Mouse (Mus musculus) midbrain, embryonic 11.5 days (tissue): ENCODE measurements at regions not wholly inside any gene's neighbourhood (a gene's known extent, or its start where the extent isn't known, plus 50 kb on each side); places are given as distances from the start of the nearest gene placed in this dataset.

Source experiments
- ATAC-seq: fragments of 200-750 bp; cut with Nextera tagmentation; 2 replicates; pipeline ENCODE4 v1.8.0; 2017; ENCODE audit warnings: moderate TSS enrichment, moderate library complexity; ENCODE audit not compliant: low FRiP score
- DNase-seq: peaks from one replicate; pipeline ENCODE4 v3.0.0; 2015; ENCODE audit warnings: low spot score; ENCODE audit errors: missing footprints
- H3K27ac ChIP-seq: fragments of 300-500 bp; sonication (generic); 2 replicates; pipeline ENCODE4 v1.5.1; 2014; ENCODE audit warnings: low read depth, low read length
- H3K27me3 ChIP-seq: fragments of 300-500 bp; sonication (generic); 2 replicates; pipeline ENCODE4 v1.6.1; 2014; ENCODE audit warnings: mild to moderate bottlenecking, low read length, moderate library complexity, mixed read lengths; ENCODE audit not compliant: control insufficient read depth, insufficient read depth
- H3K36me3 ChIP-seq: fragments of 300-500 bp; sonication (generic); 2 replicates; pipeline ENCODE4 v1.6.1; 2014; ENCODE audit warnings: mild to moderate bottlenecking, low read length, moderate library complexity, mixed read lengths; ENCODE audit not compliant: control insufficient read depth, insufficient read depth
- H3K4me1 ChIP-seq: fragments of 300-500 bp; sonication (generic); 2 replicates; pipeline ENCODE4 v1.6.1; 2014; ENCODE audit warnings: low read length; ENCODE audit not compliant: control insufficient read depth, insufficient read depth
- H3K4me2 ChIP-seq: fragments of 300-500 bp; sonication (generic); 2 replicates; pipeline ENCODE4 v1.6.1; 2014; ENCODE audit warnings: mild to moderate bottlenecking, moderate library complexity
- H3K4me3 ChIP-seq: fragments of 300-500 bp; sonication (generic); 2 replicates; pipeline ENCODE4 v1.5.1; 2014; ENCODE audit warnings: low read depth, low read length
- H3K9ac ChIP-seq: fragments of 300-500 bp; sonication (generic); 2 replicates; pipeline ENCODE4 v1.6.1; 2014; ENCODE audit warnings: low read length
- H3K9me3 ChIP-seq: fragments of 300-500 bp; sonication (generic); 2 replicates; pipeline ENCODE4 v1.6.1; 2016; ENCODE audit warnings: low read length; ENCODE audit not compliant: control insufficient read depth
- WGBS: fragments of 180-500 bp; shearing (Covaris S2); extraction: QIAGEN DNeasy Blood & Tissue Kit; methylation state at CpG from one replicate; pipeline ENCODE4 v1.1.7; 2014; 5-methylcytosine and 5-hydroxymethylcytosine counted together

DNA sequence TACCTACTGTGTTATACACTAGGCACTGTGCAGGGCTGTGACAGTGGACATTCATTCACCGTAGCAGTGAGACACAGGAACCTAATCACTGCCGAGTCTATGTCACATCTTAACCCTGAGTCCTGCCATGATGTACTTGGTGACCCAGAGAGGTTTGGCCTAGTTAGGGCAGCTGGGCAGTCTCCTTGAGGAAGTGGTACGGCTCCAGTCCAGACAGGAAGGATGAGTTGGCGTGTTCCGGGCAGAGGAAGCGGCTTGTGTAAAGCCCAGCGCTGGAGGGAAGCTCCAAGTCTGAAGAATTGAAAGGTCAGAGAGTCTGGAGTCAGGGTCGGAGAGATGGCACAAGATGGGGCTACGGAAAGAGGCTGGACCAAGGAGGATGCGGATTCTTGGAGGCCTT, 99.4 kb upstream of the Smim15 start:
- no peaks in the 10 kb centered on the region for H3K36me3 ChIP-seq
- H3K4me3 ChIP-seq, result no peak overlapping the region
- H3K27ac ChIP-seq, result no peak overlapping the region
- DNase-seq (peak; percentile 82), ATAC-seq (no peak)
- no peak overlapping the region for H3K9ac ChIP-seq
- WGBS, result 84% methylated on average over 10 of the region's 10 CpGs
- H3K4me1 ChIP-seq, result peaks cover 2% of the 10 kb centered on the region; the same call in 1 of the 2 replicates
- H3K4me2 ChIP-seq, result no peak overlapping the region
- no peaks in the 10 kb centered on the region for H3K27me3 ChIP-seq
- H3K9me3 ChIP-seq, result no peaks in the 10 kb centered on the region

DNA sequence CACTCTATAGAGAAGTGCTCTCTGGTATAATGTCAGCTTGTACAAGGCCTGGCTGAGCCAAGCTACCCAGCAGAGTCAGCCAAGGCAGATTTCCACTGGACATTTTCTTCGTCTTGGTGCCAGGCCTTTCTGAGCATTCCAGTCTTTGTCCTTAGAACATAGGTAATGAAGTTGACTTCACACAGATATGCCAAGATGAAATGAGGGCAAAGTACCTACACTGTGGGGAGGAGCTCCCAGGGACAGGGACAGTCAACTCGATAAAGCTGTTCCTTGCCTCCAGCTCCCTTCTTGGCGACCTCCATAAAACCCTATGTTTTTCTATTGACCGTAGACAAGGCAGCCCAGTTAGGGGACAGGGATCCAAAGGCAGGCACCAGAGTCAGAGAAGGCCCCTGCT, 101.3 kb upstream of the Smim15 start:
- Histone ChIP-seq H3K9ac (no peak overlapping the region), H3K4me1 (peaks cover 2% of the 10 kb centered on the region; the same call in 1 of the 2 replicates), H3K9me3 (no peaks in the 10 kb centered on the region), H3K36me3 (no peaks in the 10 kb centered on the region), H3K27ac (no peak overlapping the region), H3K4me3 (no peak overlapping the region), H3K4me2 (no peak overlapping the region), H3K27me3 (no peaks in the 10 kb centered on the region)
- ATAC-seq (no peak), DNase-seq (no peak)
- 97% methylated on average over 4 of the region's 4 CpGs for WGBS

DNA sequence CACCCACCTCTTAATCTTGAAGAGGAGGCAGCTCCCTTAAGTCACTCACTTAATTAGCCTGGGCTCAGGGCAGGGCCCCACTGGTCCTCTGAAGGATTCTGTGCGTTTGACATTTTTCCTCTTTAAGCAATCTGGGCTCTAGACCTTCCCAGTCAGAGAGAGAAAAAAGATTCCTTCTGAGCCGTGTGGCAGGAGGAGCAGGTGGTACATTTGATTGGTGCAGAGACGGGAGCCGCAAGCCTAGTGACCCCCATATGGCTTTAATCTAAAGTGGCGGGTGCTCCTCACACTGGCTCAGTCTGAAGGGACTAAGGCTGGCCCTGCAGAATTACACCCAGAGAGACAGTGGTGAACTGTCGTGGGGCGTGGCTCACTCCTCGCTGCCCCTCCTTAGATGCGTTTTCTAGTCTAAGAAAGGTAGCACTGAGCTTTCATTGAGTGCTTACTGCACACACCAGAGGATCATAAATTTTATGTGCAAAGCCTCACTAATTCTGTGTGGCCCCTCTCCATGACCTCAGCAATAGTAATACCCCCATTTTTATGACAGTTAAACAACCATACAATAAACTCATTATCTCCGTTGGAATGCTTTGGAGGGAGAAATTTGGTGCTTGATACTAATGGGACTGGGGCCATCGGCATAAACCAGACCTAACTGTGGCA, 101.8 kb upstream of the Smim15 start:
- 62% methylated on average over 11 of the region's 11 CpGs for WGBS
- H3K27me3 ChIP-seq, result no peaks in the 10 kb centered on the region
- no peak overlapping the region for H3K4me2 ChIP-seq
- DNase-seq, result no peak
- peak; percentile 68; the same call in 1 of the 2 replicates for ATAC-seq
- H3K9me3 ChIP-seq, result no peaks in the 10 kb centered on the region
- no peak overlapping the region for H3K4me3 ChIP-seq
- peaks cover 2% of the 10 kb centered on the region; the same call in 1 of the 2 replicates for H3K4me1 ChIP-seq
- H3K27ac ChIP-seq, result no peak overlapping the region
- no peaks in the 10 kb centered on the region for H3K36me3 ChIP-seq
- H3K9ac ChIP-seq, result no peak overlapping the region

DNA sequence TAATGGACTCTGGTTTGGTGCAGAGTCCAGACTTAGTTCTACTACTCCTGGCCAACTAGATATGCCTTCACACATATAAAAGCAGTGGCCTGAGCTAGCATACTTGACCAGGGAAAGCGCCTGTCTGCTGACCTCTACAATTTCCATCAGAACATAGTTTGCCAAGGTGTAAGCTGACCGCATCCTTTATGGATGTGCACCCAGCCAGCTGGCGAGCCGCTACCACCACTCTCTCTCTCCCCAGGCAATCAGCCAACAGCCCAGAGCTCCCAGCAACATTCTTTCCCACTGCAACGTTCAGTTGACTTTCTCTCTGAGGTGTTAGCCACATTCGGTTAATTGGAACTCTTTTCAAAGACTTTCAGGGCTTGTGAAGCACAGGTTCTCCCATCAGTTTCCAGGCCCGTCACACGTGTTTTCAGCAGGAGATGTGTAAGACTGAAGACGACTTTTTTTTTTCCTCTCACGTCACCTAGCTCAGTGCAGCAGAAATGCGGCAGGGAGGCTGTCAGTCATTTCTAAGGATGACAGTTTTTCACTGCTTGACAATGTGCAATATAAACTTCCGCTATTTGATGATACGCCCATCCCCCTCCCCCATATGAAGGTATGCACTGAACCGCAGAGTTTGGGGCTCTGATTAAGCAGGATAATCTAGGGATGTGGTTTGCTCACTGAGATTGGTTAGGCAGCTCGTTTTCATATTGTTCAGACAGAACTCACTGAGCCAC, 104.2 kb upstream of the Smim15 start:
- no peak for ATAC-seq
- DNase-seq, result no peak
- no peaks in the 10 kb centered on the region for H3K36me3 ChIP-seq
- no peaks in the 10 kb centered on the region for H3K9me3 ChIP-seq
- H3K27ac ChIP-seq, result no peak overlapping the region
- no peaks in the 10 kb centered on the region for H3K27me3 ChIP-seq
- H3K4me3 ChIP-seq, result no peak overlapping the region
- peaks cover 2% of the 10 kb centered on the region; the same call in 1 of the 2 replicates for H3K4me1 ChIP-seq
- 74% methylated on average over 15 of the region's 15 CpGs for WGBS
- H3K9ac ChIP-seq, result no peak overlapping the region
- no peak overlapping the region for H3K4me2 ChIP-seq

DNA sequence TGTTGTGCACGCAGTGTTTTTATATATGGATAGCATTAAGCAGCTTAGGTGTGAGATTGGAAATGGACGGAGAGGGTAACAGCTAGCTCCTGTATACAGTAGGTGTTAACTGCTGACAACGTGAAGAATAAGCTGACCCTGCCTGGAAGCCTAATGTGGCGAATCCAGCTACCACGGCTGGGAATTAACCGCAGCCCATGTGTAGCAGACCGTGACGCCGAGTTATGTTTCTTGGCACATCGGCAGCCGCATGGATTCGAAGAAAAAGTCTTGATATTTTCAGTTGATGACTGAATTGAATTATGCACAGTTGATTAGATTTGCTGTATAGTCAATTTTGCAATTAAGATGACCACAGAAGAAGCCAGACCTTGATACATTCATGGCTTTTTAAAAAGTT, 108.6 kb upstream of the Smim15 start:
- no peaks in the 10 kb centered on the region; the same call in 1 of the 2 replicates for H3K4me1 ChIP-seq
- no peak overlapping the region for H3K4me2 ChIP-seq
- H3K36me3 ChIP-seq, result no peaks in the 10 kb centered on the region
- H3K9ac ChIP-seq, result no peak overlapping the region
- no peak for ATAC-seq
- DNase-seq, result no peak
- no peak overlapping the region for H3K4me3 ChIP-seq
- no peaks in the 10 kb centered on the region for H3K27me3 ChIP-seq
- H3K27ac ChIP-seq, result no peak overlapping the region
- H3K9me3 ChIP-seq, result no peaks in the 10 kb centered on the region
- WGBS, result 80% methylated on average over 12 of the region's 12 CpGs

DNA sequence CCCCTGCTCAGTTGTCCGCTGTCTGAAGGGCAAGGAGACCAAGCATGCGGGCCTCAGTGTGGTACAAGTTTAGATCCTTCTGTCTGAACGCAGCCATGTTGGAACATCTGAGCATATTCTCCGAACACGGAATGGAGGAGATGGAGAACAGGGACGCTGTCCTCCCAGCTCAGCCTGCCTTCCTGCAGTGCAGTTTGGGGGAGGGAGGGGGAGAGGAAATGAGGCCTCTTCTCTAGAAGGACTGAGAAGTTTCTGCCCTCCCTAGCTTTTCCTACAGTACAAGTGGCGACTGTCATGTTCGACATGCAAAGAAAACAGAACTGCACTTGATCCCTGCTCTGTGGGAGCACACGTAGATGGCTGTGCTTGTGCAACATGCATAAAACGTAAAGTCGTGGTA, 109.6 kb upstream of the Smim15 start:
- Histone ChIP-seq H3K4me2 (no peak overlapping the region), H3K9ac (no peak overlapping the region), H3K4me1 (no peaks in the 10 kb centered on the region; the same call in 1 of the 2 replicates), H3K4me3 (no peak overlapping the region), H3K9me3 (no peaks in the 10 kb centered on the region), H3K27me3 (no peaks in the 10 kb centered on the region), H3K27ac (no peak overlapping the region), H3K36me3 (no peaks in the 10 kb centered on the region)
- ATAC-seq, result no peak
- WGBS, result 64% methylated on average over 11 of the region's 11 CpGs
- no peak for DNase-seq

DNA sequence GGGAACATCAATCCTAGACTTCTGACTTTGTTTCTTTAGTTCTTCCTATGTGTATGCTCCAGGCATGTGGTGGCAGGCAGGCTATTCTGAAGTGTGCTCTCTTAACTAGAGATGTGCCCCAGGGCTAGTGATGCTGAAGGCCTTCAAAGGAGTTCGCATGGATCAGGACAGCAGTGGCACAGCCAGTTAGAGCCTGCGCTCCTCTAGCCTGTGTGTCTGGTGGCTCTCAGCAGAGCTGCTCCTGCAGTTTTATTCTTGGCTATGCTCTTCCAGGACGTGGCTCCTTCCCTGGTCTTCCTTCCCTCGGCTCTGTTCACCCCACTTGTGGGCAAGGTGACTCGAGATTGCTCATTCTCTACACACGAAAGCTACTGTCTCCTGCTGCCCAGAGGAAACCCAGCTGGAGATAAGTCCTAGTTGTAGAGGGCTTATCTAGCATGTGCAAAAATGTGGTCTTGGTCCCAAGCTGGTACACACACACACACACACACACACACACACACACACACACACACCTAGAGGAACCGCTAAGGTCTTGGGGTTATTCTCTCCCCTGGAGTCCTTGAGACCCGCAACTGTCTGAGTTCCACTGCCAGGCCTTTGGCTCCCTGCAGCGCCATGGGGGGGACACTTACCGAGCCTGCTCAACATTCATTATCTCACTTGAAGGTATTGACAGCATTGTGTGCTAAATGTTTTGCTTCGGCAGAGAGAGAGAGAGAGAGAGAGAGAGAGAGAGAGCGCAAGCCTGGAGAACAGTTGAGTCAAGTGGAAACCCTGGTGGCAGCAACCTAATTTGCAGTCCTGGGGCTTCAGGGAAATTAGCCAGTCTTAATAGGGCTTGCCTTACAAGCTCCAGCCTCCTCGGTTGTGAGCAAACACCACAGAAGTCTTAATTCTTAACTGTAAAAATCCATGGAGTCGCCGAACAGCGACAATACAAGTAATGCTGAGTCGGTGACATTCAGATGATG, 110.4 kb upstream of the Smim15 start:
- Histone ChIP-seq H3K9me3 (no peaks in the 10 kb centered on the region), H3K36me3 (no peaks in the 10 kb centered on the region), H3K9ac (no peak overlapping the region), H3K27ac (no peak overlapping the region), H3K4me1 (no peaks in the 10 kb centered on the region; the same call in 1 of the 2 replicates), H3K27me3 (no peaks in the 10 kb centered on the region), H3K4me3 (no peak overlapping the region), H3K4me2 (no peak overlapping the region)
- DNase-seq, result no peak
- 48% methylated on average over 17 of the region's 17 CpGs for WGBS
- no peak for ATAC-seq

DNA sequence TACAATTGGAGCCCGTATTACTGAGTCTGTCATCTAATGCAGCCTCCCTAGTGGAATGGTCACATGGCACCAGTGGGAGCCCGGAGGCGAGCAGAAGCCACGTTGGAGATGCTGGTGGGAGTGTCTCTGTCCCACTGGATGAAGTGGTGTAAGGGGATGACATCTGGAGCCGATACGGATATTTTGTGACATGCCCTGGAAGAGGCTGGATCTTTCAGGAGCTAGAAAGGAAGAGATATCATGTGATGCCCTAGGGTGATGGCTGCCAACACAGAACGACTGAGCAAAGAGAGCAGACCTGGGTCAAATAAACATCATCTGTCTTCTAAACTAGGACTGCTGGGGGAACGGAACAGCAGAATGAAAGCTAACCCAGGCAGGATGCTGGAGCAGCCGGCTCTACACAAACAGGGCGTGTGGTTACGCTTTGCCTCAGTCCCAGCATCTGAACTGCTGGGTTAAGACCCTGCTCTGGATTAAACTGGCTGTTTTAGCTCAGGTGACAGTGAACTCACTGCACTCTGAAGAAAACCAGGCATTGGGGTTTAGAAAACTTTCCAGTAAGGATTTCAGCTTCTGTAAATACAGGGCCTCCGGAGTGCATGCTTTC, 111.7 kb upstream of the Smim15 start:
- H3K36me3 ChIP-seq, result no peaks in the 10 kb centered on the region
- H3K4me2 ChIP-seq, result no peak overlapping the region
- DNase-seq, result no peak
- H3K4me1 ChIP-seq, result no peaks in the 10 kb centered on the region; the same call in 1 of the 2 replicates
- WGBS, result 74% methylated on average over 12 of the region's 12 CpGs
- H3K27me3 ChIP-seq, result no peaks in the 10 kb centered on the region
- H3K9ac ChIP-seq, result no peak overlapping the region
- no peak overlapping the region for H3K27ac ChIP-seq
- H3K4me3 ChIP-seq, result no peak overlapping the region
- no peak for ATAC-seq
- no peaks in the 10 kb centered on the region for H3K9me3 ChIP-seq
